Mouse (Mus musculus) urinary bladder, postnatal 10 days (tissue): ENCODE data around the gene Cbx2.

Experiments
- DNase-seq: peaks from one replicate; pipeline ENCODE4 v3.0.0; 2022; ENCODE audit warnings: low spot score

Cbx2 gene

GRCm38 (mm10) chr11:119058041-119058995, 35.6 kb downstream of the Cbx2 start:
- no peak for DNase-seq

GRCm38 (mm10) chr11:119059256-119059655, 36.5 kb downstream of the Cbx2 start:
- no peak for DNase-seq

DNA sequence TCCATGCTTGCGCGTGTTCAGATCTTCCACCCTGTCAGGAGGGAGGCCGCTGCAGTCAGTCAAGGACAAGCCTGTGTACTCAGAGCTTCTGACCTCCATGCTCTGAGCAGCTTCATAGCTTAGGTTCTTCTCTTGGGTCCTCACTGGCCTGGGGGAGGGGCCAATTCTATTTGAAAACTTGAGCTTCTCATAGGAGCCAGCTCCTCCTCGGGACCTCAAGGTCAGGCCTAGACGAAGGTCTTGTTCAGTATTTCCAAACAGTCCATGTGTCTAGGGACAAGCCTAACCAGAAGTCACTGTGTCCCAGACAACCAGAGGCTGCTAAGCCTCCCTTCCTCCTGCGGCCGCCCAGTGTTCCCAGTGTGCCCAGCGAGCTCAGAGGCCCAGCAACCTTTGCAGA, 44.1 kb downstream of the Cbx2 start:
- DNase-seq: no peak

GRCm38 (mm10) chr11:119072239-119072638, 49.5 kb downstream of the Cbx2 start:
- DNase-seq: no peak

DNA sequence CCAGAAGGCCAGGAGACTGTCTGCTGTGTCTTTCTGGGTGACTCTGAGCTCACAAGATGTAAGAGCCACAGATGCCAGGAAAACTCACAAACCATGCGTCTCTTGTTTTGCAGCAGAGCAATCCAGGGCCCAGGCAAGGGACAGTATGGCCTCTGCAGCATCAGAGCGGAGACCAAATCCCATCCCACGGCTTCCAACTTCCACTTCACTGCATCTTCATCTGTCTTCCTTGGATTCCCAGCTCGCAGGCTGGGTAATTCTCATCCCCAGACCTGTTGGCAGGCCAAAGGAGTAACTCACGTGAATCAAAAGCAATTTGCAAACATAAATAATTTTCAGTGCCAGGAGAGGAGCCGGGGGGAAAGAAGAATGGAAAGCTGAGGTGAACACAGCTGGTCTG, 50.2 kb downstream of the Cbx2 start:
- no peak for DNase-seq

DNA sequence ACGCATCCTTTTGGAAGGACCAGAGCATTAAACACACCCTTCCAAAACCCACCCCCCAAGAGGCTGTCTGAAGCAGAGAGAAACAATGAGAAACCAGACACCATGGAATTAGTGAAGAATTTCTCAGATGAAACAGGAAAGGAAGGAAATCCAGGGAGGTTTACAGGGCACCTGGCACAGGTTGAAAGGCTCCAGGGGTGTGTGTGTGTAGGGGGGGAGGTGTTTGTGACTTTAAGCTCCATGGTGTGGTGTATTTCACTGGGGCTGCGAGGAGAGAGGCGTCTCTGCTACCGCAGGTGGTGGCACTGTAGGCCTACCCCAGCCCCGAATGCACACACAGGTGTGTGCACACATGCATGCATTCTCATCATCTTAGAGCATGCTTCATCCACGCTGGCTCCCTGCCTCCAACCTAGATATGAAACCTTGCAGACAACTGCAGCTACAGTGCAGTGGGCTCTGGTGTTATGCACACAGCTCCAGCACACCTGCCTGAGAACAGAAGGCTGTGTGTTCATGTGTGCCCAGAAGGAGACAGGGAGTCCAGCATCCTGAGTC, 51.2 kb downstream of the Cbx2 start:
- no peak for DNase-seq

DNA sequence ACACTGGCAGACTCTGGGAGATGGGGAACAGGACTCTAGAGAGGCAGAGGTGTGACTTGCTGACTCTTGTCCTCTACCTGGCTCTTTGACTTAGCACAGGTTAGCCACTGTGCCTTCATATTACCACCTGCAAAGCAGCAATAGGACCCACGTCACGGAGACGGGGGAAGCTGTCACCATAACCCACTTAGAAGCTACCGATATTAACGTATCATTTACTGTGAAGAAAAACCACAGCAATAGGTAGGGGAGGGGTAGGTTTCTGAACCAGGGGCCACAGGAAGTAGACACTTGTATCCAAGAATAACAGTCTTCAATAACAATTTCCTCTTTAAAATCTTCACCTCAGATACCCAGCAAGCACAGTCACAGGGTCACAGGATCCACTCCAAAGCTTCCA, 53.0 kb downstream of the Cbx2 start:
- DNase-seq: no peak

- DNase-seq: no peak
Observed at GRCm38 (mm10) chr11:119077755-119078154, 55.0 kb downstream of the Cbx2 start.

DNA sequence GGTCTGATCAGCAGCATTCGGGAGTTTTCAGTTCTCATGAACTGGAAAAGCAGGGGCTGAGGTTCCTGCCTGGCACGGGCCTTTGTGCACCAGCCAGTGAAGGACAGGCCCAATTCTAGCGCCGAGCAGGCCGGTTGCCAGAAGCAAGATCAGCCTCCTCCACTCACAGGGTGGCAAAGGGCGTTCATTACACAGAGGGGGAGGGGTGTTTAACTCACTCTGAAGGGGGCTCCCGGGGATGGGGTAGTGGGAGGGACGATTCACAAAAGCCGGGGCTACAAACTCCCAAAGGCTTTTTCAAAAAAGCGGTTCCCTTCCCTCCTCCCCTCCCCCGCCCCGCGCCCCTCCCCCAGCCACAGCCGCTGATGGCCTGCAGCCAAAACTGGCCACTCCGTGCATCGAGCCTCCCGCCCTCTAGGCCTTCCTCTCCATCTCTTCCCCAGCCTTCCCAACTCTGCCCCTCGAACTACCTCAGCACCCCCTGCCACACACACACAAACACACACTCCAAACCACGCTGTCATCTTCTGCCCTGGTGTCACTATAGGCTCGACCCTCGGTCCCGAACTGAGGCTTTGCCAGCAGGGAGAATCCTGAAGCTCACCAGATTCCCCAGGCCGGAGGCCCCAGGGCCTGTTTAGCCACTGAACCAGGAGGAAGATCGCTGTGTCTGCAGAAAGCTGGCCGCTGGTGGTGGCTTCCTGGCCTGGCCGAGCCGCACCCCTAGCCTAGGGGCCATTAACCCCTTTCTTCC, 56.1 kb downstream of the Cbx2 start:
- no peak for DNase-seq

DNA sequence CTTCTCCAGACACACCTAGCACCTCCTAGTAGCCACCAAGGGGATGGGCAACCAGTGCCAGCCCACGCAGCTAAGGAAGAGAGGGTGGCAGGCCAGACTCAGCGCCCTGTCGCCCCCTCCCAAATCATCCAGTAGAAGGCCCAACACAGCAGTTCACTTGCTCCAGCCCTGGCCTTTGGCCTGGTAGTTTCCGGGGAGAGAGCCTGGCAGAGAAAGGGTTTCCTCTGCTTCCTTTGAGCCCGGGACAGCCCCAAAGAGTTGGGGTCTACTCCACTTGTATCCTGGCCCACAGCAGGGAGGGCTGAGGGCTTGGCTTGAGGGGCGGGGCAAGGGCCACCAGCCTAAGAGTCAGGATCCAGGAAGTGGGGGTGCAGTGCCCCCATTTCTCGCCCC, 56.7 kb downstream of the Cbx2 start:
- DNase-seq: no peak

DNA sequence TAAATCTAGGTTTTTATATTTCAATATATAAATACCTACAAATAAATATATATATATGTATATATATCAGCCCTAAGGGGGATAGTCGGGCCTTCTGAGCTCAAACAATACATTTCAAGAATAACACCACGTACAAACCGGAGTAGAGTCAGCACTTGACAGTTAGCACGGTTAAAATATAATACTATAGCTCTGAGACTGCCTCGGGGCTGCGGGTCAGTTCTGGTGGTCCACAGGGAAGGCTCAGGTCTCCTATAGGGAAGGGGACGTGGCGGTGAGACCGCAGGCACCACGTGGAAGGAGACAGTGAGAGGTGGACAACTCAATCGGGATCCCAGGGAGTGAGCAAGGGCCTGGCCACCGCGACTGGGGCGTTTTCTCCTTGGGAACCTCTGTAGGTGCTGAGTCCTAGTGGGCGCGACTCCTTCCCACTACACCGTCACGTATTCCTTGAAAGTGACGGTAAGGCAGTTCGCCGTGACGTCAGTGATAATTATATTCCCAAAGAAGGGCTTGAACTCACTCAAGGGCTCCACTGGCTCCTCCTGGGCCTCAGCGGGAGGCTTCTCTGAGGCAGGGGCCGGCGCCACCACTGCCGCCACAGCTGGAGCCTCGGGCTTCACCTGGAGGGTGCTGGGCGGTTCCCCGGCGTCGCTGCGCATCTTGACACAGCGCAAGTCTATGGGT, 57.8 kb downstream of the Cbx2 start:
- DNase-seq: no peak
